Mouse (Mus musculus): ENCODE measurements around the gene Hist2h3b. TPM values are rescaled to one million over a fixed set of nuclear protein-coding genes. Genes with fewer than 3 reads are reported as not detected.
A peak's percentile ranks its signal among the peaks of the same experiment; 100 is the strongest.
"Not testable (repeated sequence)": the region's sequence is repeated elsewhere in the genome, so short reads cannot be mapped to it uniquely, and the experiment has no call there.

Gene Hist2h3b
- 49.5 and 57.2 TPM in 2 replicates for polyA plus RNA-seq (2016; fragmentation: Nextera tagmentation; extraction: Ambion mirVana)

- 26% methylated on average over 30 of the region's 30 CpGs for WGBS
These were observed at the start of gene Hist2h3b for GRCm38 (mm10) chr3:96268051-96268775. Gene Hist2h3b, plus strand, starts transcription at chr3:96268654.

DNA sequence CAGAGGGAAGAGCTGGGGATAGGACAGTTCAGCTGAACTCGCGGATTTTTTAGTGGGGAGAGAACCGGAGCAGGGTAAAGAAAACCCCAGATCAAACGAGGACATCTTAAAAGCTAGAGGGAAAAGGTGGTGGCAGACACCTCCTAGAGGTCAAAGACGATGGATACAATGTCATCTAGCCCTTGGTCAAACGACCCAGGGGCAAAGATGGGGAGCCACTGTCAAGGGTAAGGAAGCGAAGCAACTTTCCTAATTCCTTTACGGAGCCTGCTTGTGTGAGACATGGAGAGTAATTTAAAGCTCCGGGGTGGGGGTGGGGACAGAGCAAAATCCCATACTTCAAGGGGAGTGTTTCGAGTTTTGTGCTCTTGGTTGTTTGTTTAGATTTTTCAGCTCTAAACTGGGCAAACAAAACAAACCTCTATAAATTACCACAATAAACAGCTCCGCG lies 49.2 kb upstream of the Hist2h3b start:
- H3K36me3 ChIP-seq, result no peaks in the 10 kb centered on the region
- H3K27me3 ChIP-seq (ENCODE audit: low read depth, poor library complexity, severe bottlenecking), result 0 out of 2 replicates have a peak, but pooled peaks cover 4% of the 10 kb centered on the region
- H3K4me3 ChIP-seq, result peak overlapping the region; percentile 64
- peak; percentile 51 for DNase-seq (ENCODE audit: low spot score)
- H3K27ac ChIP-seq (replicated peaks), result peak overlapping the region; percentile 97
- WGBS, result under 1% methylated on average over 12 of the region's 12 CpGs
- no peaks in the 10 kb centered on the region for H3K9me3 ChIP-seq (replicated peaks)
- peaks cover 51% of the 10 kb centered on the region for H3K4me1 ChIP-seq

More at GRCm38 (mm10) chr3:96268051-96268775, at the start of gene Hist2h3b:
- Histone ChIP-seq H3K27ac (replicated peaks) (peak within 1 kb of the TSS; percentile 96), H3K36me3 (no peaks in the 10 kb centered on the region), H3K4me1 (peaks cover 30% of the 10 kb centered on the region), H3K9me3 (replicated peaks) (no peaks in the 10 kb centered on the region), H3K27me3 (ENCODE audit: low read depth, poor library complexity, severe bottlenecking) (no peaks in the 10 kb centered on the region), H3K4me3 (peak within 1 kb of the TSS; percentile 68)
- peak; percentile 81 for DNase-seq (ENCODE audit: low spot score)

DNA sequence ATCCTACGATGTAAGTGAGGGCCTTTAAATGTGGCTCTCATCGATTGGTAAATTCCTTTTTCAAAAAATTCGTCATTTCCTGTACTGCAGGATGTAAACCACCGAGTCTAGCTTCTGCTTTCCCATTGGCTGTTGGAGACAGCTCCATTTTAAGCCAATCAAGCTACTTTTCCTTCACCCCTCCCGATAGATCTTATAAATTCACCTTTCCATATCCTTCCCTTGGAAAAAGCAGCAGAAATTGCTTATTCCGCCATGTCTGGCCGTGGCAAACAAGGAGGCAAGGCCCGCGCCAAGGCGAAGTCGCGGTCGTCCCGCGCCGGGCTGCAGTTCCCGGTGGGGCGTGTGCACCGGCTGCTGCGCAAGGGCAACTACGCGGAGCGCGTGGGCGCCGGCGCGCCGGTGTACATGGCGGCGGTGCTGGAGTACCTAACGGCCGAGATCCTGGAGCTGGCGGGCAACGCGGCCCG lies 48.8 kb upstream of the Hist2h3b start, which contains the start of the genes Bola1 and Hist2h2ab:
Bola1 (minus strand) TSS at position 49 of the 470 bp plus-strand sequence.
Hist2h2ab (plus strand) TSS at position 205 of the 470 bp plus-strand sequence.
- Histone ChIP-seq H3K4me1 (peaks cover 56% of the 10 kb centered on the region), H3K27me3 (ENCODE audit: low read depth, poor library complexity, severe bottlenecking) (0 out of 2 replicates have a peak, but pooled peaks cover 4% of the 10 kb centered on the region), H3K9me3 (replicated peaks) (no peaks in the 10 kb centered on the region), H3K27ac (replicated peaks) (peak within 1 kb of the TSS; percentile 97), H3K4me3 (peak within 1 kb of the TSS; percentile 64), H3K36me3 (no peaks in the 10 kb centered on the region)
- peak; percentile 79 for DNase-seq (ENCODE audit: low spot score)
- WGBS, result 0% methylated on average over 37 of the region's 37 CpGs

DNA sequence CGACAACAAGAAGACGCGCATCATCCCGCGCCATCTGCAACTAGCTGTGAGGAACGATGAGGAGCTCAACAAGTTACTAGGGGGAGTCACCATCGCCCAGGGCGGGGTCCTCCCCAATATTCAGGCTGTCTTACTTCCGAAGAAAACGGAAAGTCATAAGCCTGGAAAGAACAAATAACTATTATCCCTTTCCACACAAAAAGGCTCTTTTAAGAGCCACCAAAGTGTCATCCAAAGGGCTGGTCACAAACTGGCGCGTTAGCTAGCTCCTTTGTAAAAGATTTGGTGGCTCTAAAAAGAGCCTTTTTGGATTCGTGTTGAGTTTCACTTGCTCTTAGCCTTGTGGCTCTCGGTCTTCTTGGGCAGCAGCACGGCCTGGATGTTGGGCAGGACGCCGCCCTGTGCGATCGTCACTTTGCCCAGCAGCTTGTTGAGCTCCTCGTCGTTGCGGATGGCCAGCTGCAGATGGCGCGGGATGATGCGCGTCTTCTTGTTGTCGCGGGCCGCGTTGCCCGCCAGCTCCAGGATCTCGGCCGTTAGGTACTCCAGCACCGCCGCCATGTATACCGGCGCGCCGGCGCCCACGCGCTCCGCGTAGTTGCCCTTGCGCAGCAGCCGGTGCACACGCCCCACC lies 48.2 kb upstream of the Hist2h3b start:
- H3K27me3 ChIP-seq (ENCODE audit: low read depth, poor library complexity, severe bottlenecking); H3K36me3 ChIP-seq; H3K9me3 ChIP-seq (replicated peaks): not testable (repeated sequence)
- peaks cover 62% of the 10 kb centered on the region for H3K4me1 ChIP-seq
- peak overlapping the region; percentile 97 for H3K27ac ChIP-seq (replicated peaks)
- under 1% methylated on average over 32 of the region's 47 CpGs for WGBS
- H3K4me3 ChIP-seq, result peak overlapping the region; percentile 64
- peak; percentile 60 for DNase-seq (ENCODE audit: low spot score)

GRCm38 (mm10) chr3:96220765-96221639 lies 47.5 kb upstream of the Hist2h3b start, which contains the start of the genes Hist2h2ac and Hist2h2be:
Gene Hist2h2ac, minus strand, starts transcription at chr3:96220880.
Gene Hist2h2be, plus strand, starts transcription at chr3:96221119.
- WGBS, result under 1% methylated on average over 43 of the region's 43 CpGs
- H3K4me1 ChIP-seq, result peaks cover 65% of the 10 kb centered on the region
- peak within 1 kb of the TSS; percentile 97 for H3K27ac ChIP-seq (replicated peaks)
- H3K4me3 ChIP-seq, result peak within 1 kb of the TSS; percentile 64
- H3K9me3 ChIP-seq (replicated peaks), result no peaks in the 10 kb centered on the region
- no peaks in the 10 kb centered on the region for H3K27me3 ChIP-seq (ENCODE audit: low read depth, poor library complexity, severe bottlenecking)
- DNase-seq (ENCODE audit: low spot score), result peak; percentile 83
- H3K36me3 ChIP-seq, result no peaks in the 10 kb centered on the region

GRCm38 (mm10) chr3:96221640-96222038 lies 46.8 kb upstream of the Hist2h3b start:
- WGBS, result 16% methylated on average over 9 of the region's 9 CpGs
- Histone ChIP-seq H3K27ac (replicated peaks) (peak overlapping the region; percentile 97), H3K36me3 (no peaks in the 10 kb centered on the region), H3K9me3 (replicated peaks) (no peaks in the 10 kb centered on the region), H3K4me3 (peak overlapping the region; percentile 64), H3K4me1 (peaks cover 67% of the 10 kb centered on the region), H3K27me3 (ENCODE audit: low read depth, poor library complexity, severe bottlenecking) (no peaks in the 10 kb centered on the region)
- peak; percentile 26 for DNase-seq (ENCODE audit: low spot score)

DNA sequence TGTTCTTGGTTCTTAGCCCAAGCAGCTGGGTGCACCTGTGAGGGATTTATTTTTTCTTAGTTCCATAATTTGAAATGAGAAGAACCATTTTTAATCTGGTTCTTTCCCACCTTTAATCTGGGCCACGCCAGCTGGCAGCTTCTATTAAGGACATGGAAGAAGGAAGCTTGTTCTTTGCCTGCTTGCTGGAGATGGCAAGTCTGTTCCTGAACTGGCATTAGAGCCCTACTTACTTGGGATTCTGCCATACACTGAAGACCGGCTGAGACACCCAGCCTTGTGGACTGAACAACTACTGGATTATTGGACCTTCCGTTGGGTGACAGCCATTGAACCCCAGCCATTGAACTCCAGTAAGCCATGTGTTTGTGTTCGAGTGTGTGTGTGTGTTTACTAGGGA lies 45.7 kb upstream of the Hist2h3b start:
- Histone ChIP-seq H3K9me3 (replicated peaks) (no peaks in the 10 kb centered on the region), H3K27me3 (ENCODE audit: low read depth, poor library complexity, severe bottlenecking) (no peaks in the 10 kb centered on the region), H3K27ac (replicated peaks) (peak overlapping the region; percentile 97; the same call in 1 of the 2 replicates), H3K4me3 (peak overlapping the region; percentile 64), H3K36me3 (no peaks in the 10 kb centered on the region), H3K4me1 (peaks cover 75% of the 10 kb centered on the region)
- no peak for DNase-seq (ENCODE audit: low spot score)
- 95% methylated on average over 4 of the region's 4 CpGs for WGBS

DNA sequence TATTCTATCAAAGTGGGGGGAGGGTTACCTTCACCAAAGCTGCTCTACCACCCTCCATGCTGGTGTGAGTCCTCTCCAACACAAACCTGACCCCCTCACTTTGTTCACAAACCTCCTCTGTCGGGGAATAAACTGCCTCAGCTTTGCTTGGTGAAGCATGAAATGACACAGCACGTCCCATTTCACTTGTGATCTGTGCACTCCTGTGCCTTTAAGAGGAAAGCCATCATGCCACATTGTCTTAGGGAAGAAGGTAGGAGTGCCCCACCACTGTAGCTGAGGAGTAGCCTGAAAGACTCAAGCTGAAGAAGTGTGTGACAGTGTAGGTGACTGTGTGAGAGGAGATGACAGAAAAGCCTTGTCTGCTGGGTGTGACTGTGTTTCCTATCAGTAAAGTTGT lies 43.0 kb upstream of the Hist2h3b start:
- H3K4me1 ChIP-seq, result peaks cover 61% of the 10 kb centered on the region

DNA sequence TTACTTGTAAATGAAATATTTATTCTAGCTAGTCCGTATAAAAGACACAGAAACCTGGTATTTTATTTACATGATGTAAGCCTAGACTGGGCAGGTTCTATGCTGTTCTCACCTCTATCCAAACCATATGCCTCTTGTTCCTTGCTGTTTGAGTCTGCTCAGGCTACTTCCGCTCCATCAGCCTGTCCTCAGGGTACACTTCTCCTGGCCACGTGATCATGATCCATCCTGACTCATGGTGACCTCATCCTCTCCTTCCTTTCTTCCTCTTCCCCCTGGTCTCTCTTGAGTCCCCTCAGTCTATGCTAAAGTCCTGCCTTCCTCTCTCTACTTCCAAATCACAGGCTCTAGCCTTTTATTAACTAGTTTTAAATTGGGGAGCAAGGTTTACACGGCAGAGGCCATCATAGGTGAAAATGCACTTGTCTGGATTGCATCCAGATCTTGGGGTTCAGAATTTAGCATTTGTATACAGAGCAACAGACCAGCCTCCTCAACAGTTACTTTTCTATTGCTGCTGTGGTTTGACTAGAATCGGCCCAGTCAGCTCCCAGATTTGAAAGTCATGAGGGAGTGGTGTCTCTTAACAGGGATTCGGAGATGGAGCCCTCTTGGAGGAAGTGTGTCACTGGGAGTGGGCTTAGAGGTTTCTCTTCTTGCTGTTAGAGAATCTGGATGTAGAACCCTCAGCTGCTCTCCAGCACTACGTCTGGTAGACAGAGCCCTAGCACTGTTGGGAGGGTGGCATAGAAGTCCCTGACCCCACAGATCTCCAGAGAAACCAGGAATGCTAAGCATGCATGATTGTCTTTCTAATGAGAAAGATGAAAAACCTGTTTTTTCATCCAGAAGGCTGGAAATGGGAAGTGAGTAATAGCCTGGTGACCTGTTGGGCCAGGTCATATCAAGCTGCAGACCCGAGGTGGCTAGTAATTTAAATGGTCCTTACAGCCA lies 41.5 kb upstream of the Hist2h3b start:
- 77% methylated on average over 8 of the region's 8 CpGs for WGBS
- no peaks in the 10 kb centered on the region for H3K27me3 ChIP-seq (ENCODE audit: low read depth, poor library complexity, severe bottlenecking)
- no peak for DNase-seq (ENCODE audit: low spot score)
- peaks cover 51% of the 10 kb centered on the region for H3K4me1 ChIP-seq
- H3K36me3 ChIP-seq, result no peaks in the 10 kb centered on the region
- H3K4me3 ChIP-seq, result no peak overlapping the region
- peak overlapping the region; percentile 23; the same call in 1 of the 2 replicates for H3K27ac ChIP-seq (replicated peaks)
- no peaks in the 10 kb centered on the region for H3K9me3 ChIP-seq (replicated peaks)

More for the DNA sequence above, 43.0 kb upstream of the Hist2h3b start:
- no peak for DNase-seq (ENCODE audit: low spot score)
- H3K36me3 ChIP-seq, result no peaks in the 10 kb centered on the region
- no peaks in the 10 kb centered on the region for H3K27me3 ChIP-seq (ENCODE audit: low read depth, poor library complexity, severe bottlenecking)
- peak overlapping the region; percentile 30; the same call in 1 of the 2 replicates for H3K27ac ChIP-seq (replicated peaks)
- no peak overlapping the region for H3K4me3 ChIP-seq
- WGBS, result 14% methylated on average over 2 of the region's 2 CpGs
- H3K9me3 ChIP-seq (replicated peaks), result no peaks in the 10 kb centered on the region

DNA sequence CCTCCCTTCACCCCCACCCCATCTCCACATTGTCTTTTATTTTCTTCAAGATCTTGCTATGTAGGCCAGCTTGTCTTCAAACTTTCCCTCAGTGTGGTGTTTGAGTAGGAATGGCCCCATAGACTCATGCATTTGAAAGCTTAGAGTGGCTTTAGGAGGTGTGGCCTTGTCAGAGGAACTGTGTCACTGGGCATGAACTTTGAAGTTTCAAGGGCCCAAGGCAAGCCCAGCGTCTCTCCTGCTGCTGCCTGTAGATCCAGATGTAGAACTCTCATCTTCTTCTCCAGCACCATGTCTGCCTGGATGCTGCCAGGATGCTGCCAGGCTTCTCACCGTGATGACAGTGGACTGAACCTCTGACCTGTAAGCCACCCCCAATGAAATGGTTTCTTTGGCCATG lies 39.6 kb upstream of the Hist2h3b start:
- Histone ChIP-seq H3K4me3 (no peak overlapping the region), H3K27me3 (ENCODE audit: low read depth, poor library complexity, severe bottlenecking) (no peaks in the 10 kb centered on the region), H3K27ac (replicated peaks) (no peak overlapping the region), H3K9me3 (replicated peaks) (no peaks in the 10 kb centered on the region), H3K4me1 (peaks cover 35% of the 10 kb centered on the region), H3K36me3 (no peaks in the 10 kb centered on the region)
- DNase-seq (ENCODE audit: low spot score), result no peak
- WGBS, result 77% methylated on average over 2 of the region's 2 CpGs

DNA sequence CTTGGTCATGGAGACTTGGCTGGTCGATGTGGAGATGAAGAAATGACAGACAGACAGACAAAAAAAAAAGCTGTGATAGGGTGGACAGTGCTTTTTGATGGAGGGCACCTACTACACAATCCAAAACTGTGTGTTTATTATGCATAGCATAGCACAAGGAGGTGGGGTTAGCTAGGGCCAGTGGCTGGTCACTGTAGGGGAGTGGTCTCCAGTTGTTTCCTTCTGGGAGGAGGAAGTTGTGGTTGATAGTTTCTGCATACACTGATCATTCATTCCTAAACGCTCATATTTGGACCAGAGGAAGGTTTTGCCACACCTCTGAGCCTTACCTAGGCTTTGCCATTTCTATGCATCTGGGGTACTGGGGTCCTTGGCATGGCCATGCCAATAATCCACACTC lies 38.0 kb upstream of the Hist2h3b start:
- Histone ChIP-seq H3K36me3 (no peaks in the 10 kb centered on the region), H3K27me3 (ENCODE audit: low read depth, poor library complexity, severe bottlenecking) (no peaks in the 10 kb centered on the region), H3K9me3 (replicated peaks) (no peaks in the 10 kb centered on the region), H3K27ac (replicated peaks) (no peak overlapping the region), H3K4me1 (peaks cover 19% of the 10 kb centered on the region), H3K4me3 (no peak overlapping the region)
- WGBS, result 90% methylated on average over 2 of the region's 2 CpGs
- DNase-seq (ENCODE audit: low spot score), result no peak

Measured in midbrain, embryonic 10.5 days (tissue).